Mouse (Mus musculus): Measurements from ENCODE around the gene Scarb1.

GRCm38 (mm10) chr5:125337526-125337925, 3.4 kb downstream of the Scarb1 start:
- no peak for TF ChIP-seq CTCF (IDR thresholded peaks at IDR 0.05; ENCODE audit: low read depth)
- TF ChIP-seq EP300 (optimal IDR thresholded peaks at IDR 0.05), result no peak
